Mouse (Mus musculus): Measurements from ENCODE around the gene Zc3h18.

DNA sequence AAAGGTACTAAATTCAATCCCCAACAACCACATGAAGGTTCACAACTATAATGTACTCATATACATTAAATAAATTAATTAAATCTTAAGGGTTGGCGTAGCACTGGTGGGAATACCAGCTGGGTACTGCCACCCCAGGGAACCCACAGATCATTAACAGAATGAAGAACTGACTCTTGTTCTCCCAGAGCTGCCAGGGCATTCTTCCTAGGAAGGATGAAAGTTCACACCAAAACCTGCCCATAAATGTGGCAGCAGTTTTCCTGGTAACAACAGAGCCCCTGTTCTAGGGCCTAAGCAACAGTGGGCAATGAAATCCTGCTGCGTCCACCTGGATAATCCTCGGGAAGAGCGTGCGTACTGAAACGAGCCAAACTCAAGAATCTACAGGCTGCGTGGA, 65.9 kb downstream of the Zc3h18 start:
- TF ChIP-seq POLR2A (IDR thresholded peaks at IDR 0.05; ENCODE audit: control insufficient read depth, extremely low read depth, insufficient read depth, low read length, poor library complexity) (no peak), CTCF (IDR thresholded peaks at IDR 0.05; ENCODE audit: borderline replicate concordance, control insufficient read depth, extremely low read depth, insufficient read depth, low read length, poor library complexity) (no peak)

All from thymus, adult 2 months (tissue).